Mouse (Mus musculus) liver, embryonic 12.5 days (tissue): ENCODE results near the gene Scn11a. TPM values are rescaled to one million over a fixed set of nuclear protein-coding genes. Genes with fewer than 3 reads are reported as not detected.
A peak's percentile ranks its signal among the peaks of the same experiment; 100 is the strongest.

Source experiments
- ATAC-seq: fragments of 200-750 bp; cut with Nextera tagmentation; 2 replicates; pipeline ENCODE4 v1.8.0; 2017; ENCODE audit warnings: moderate number of reproducible peaks, mild to moderate bottlenecking, moderate library complexity
- H3K27ac ChIP-seq: fragments of 300-500 bp; sonication (generic); 2 replicates; pipeline ENCODE4 v1.5.1; 2016; ENCODE audit warnings: mild to moderate bottlenecking
- H3K27me3 ChIP-seq: fragments of 300-500 bp; sonication (generic); replicated peaks from 2 replicates; pipeline ENCODE4 v1.6.1; 2016; ENCODE audit warnings: mild to moderate bottlenecking, moderate library complexity
- H3K36me3 ChIP-seq: fragments of 300-500 bp; sonication (generic); 2 replicates; pipeline ENCODE4 v1.6.1; 2016; ENCODE audit warnings: mild to moderate bottlenecking, moderate library complexity
- H3K4me1 ChIP-seq: fragments of 300-500 bp; sonication (generic); 2 replicates; pipeline ENCODE4 v1.6.1; 2016
- H3K4me2 ChIP-seq: fragments of 300-500 bp; sonication (generic); 2 replicates; pipeline ENCODE4 v1.6.1; 2016; ENCODE audit warnings: mild to moderate bottlenecking, moderate library complexity
- H3K4me3 ChIP-seq: fragments of 300-500 bp; sonication (generic); 2 replicates; pipeline ENCODE4 v1.5.1; 2016; ENCODE audit warnings: mild to moderate bottlenecking, moderate library complexity
- H3K9ac ChIP-seq: fragments of 300-500 bp; sonication (generic); 2 replicates; pipeline ENCODE4 v1.6.1; 2016; ENCODE audit warnings: mild to moderate bottlenecking, moderate library complexity
- H3K9me3 ChIP-seq: fragments of 300-500 bp; sonication (generic); replicated peaks from 2 replicates; pipeline ENCODE4 v1.6.1; 2016; ENCODE audit warnings: mild to moderate bottlenecking, moderate library complexity
- WGBS: fragments of 180-500 bp; shearing (Covaris S2); methylation state at CpG from one replicate; pipeline ENCODE4 v1.1.7; 2016; ENCODE audit not compliant: insufficient replicate concordance; 5-methylcytosine and 5-hydroxymethylcytosine counted together
- polyA plus RNA-seq: library from polyadenylated mRNA; unstranded; fragments of >200 nt; fragmentation: Nextera tagmentation; extraction: Ambion mirVana; gene quantifications from 2 replicates; pipeline ENCODE4 v1.2.1, GENCODE M21; 2016

Gene Scn11a
- polyA plus RNA-seq, 1 experiment from 2014 or later: 0.04 TPM

- Histone ChIP-seq H3K4me3 (no peak overlapping the region), H3K4me1 (no peaks in the 10 kb centered on the region), H3K27ac (no peak overlapping the region), H3K36me3 (no peaks in the 10 kb centered on the region), H3K9me3 (no peaks in the 10 kb centered on the region), H3K9ac (no peak overlapping the region), H3K4me2 (no peak overlapping the region), H3K27me3 (no peaks in the 10 kb centered on the region)
- ATAC-seq: no peak
- WGBS: 60% methylated on average over 9 of the region's 9 CpGs
These were observed 10.4 kb upstream of the Scn11a start for GRCm38 (mm10) chr9:119835581-119836125.

- Histone ChIP-seq H3K4me1 (no peaks in the 10 kb centered on the region), H3K36me3 (no peaks in the 10 kb centered on the region), H3K27ac (no peak overlapping the region), H3K27me3 (no peaks in the 10 kb centered on the region), H3K9me3 (no peaks in the 10 kb centered on the region), H3K9ac (no peak overlapping the region), H3K4me2 (no peak overlapping the region), H3K4me3 (no peak overlapping the region)
- 66% methylated on average over 2 of the region's 2 CpGs for WGBS
- ATAC-seq: no peak
These were observed 5.7 kb upstream of the Scn11a start for GRCm38 (mm10) chr9:119831001-119831400.

- Histone ChIP-seq H3K4me2 (no peak overlapping the region), H3K9me3 (no peaks in the 10 kb centered on the region), H3K4me1 (no peaks in the 10 kb centered on the region), H3K27me3 (no peaks in the 10 kb centered on the region; the same call in 1 of the 2 replicates), H3K4me3 (no peak overlapping the region), H3K27ac (no peak overlapping the region), H3K9ac (no peak overlapping the region), H3K36me3 (no peaks in the 10 kb centered on the region)
- no peak for ATAC-seq
- 21% methylated on average over 9 of the region's 9 CpGs for WGBS
These were observed 1.5 kb downstream of the Scn11a start for GRCm38 (mm10) chr9:119823722-119824121.

- 0 out of 2 replicates have a peak, but pooled peaks cover 1% of the 10 kb centered on the region for H3K27me3 ChIP-seq
- no peak overlapping the region for H3K4me2 ChIP-seq
- peaks cover 5% of the 10 kb centered on the region for H3K9me3 ChIP-seq
- no peak for ATAC-seq
- no peak overlapping the region for H3K9ac ChIP-seq
- 87% methylated on average over 5 of the region's 5 CpGs for WGBS
- H3K4me3 ChIP-seq: no peak overlapping the region
- H3K4me1 ChIP-seq: no peaks in the 10 kb centered on the region
- no peak overlapping the region for H3K27ac ChIP-seq
- H3K36me3 ChIP-seq: no peaks in the 10 kb centered on the region
These were observed 11.6 kb downstream of the Scn11a start for GRCm38 (mm10) chr9:119813631-119814030.

GRCm38 (mm10) chr9:119806491-119806890 lies 18.8 kb downstream of the Scn11a start:
- no peaks in the 10 kb centered on the region for H3K9me3 ChIP-seq
- no peak overlapping the region for H3K27ac ChIP-seq
- 58% methylated on average over 2 of the region's 2 CpGs for WGBS
- no peak overlapping the region for H3K4me3 ChIP-seq
- H3K4me1 ChIP-seq: peaks cover 13% of the 10 kb centered on the region; the same call in 1 of the 2 replicates
- H3K9ac ChIP-seq: no peak overlapping the region
- ATAC-seq: no peak
- H3K4me2 ChIP-seq: no peak overlapping the region
- no peaks in the 10 kb centered on the region for H3K36me3 ChIP-seq
- H3K27me3 ChIP-seq: 0 out of 2 replicates have a peak, but pooled peaks cover 2% of the 10 kb centered on the region

GRCm38 (mm10) chr9:119804501-119804847 lies 20.8 kb downstream of the Scn11a start:
- no peak overlapping the region for H3K4me3 ChIP-seq
- H3K4me2 ChIP-seq: no peak overlapping the region
- H3K9ac ChIP-seq: no peak overlapping the region
- peaks cover 13% of the 10 kb centered on the region; the same call in 1 of the 2 replicates for H3K4me1 ChIP-seq
- 0 out of 2 replicates have a peak, but pooled peaks cover 2% of the 10 kb centered on the region for H3K27me3 ChIP-seq
- H3K27ac ChIP-seq: no peak overlapping the region
- no peaks in the 10 kb centered on the region for H3K9me3 ChIP-seq
- ATAC-seq: no peak
- WGBS: 40% methylated on average over 11 of the region's 11 CpGs
- H3K36me3 ChIP-seq: no peaks in the 10 kb centered on the region

- 0 out of 2 replicates have a peak, but pooled peaks cover 2% of the 10 kb centered on the region for H3K27me3 ChIP-seq
- ATAC-seq: no peak
- no peak overlapping the region for H3K27ac ChIP-seq
- no peaks in the 10 kb centered on the region for H3K36me3 ChIP-seq
- 52% methylated on average over 15 of the region's 15 CpGs for WGBS
- no peak overlapping the region for H3K4me3 ChIP-seq
- H3K9me3 ChIP-seq: no peaks in the 10 kb centered on the region
- H3K4me1 ChIP-seq: peaks cover 13% of the 10 kb centered on the region; the same call in 1 of the 2 replicates
- no peak overlapping the region for H3K9ac ChIP-seq
- H3K4me2 ChIP-seq: no peak overlapping the region
These were observed 21.3 kb downstream of the Scn11a start for GRCm38 (mm10) chr9:119803845-119804500.

- H3K9ac ChIP-seq: no peak overlapping the region
- no peaks in the 10 kb centered on the region for H3K9me3 ChIP-seq
- no peaks in the 10 kb centered on the region for H3K36me3 ChIP-seq
- ATAC-seq: no peak
- no peak overlapping the region for H3K4me2 ChIP-seq
- H3K27ac ChIP-seq: no peak overlapping the region
- 64% methylated on average over 16 of the region's 16 CpGs for WGBS
- no peaks in the 10 kb centered on the region for H3K27me3 ChIP-seq
- no peak overlapping the region for H3K4me3 ChIP-seq
- peaks cover 13% of the 10 kb centered on the region; the same call in 1 of the 2 replicates for H3K4me1 ChIP-seq
These were observed 22.0 kb downstream of the Scn11a start for GRCm38 (mm10) chr9:119803169-119803827.

- Histone ChIP-seq H3K4me2 (no peak overlapping the region), H3K4me1 (peaks cover 13% of the 10 kb centered on the region; the same call in 1 of the 2 replicates), H3K27ac (no peak overlapping the region), H3K27me3 (no peaks in the 10 kb centered on the region), H3K9ac (no peak overlapping the region), H3K36me3 (no peaks in the 10 kb centered on the region), H3K9me3 (no peaks in the 10 kb centered on the region), H3K4me3 (no peak overlapping the region)
- ATAC-seq: no peak
- WGBS: 24% methylated on average over 6 of the region's 6 CpGs
These were observed 23.8 kb downstream of the Scn11a start for GRCm38 (mm10) chr9:119801460-119801859.

GRCm38 (mm10) chr9:119796791-119797190 lies 28.5 kb downstream of the Scn11a start:
- no peak overlapping the region for H3K9ac ChIP-seq
- no peaks in the 10 kb centered on the region for H3K27me3 ChIP-seq
- H3K4me2 ChIP-seq: no peak overlapping the region
- H3K4me1 ChIP-seq: peaks cover 6% of the 10 kb centered on the region; the same call in 1 of the 2 replicates
- no peak overlapping the region for H3K27ac ChIP-seq
- no peak for ATAC-seq
- H3K4me3 ChIP-seq: no peak overlapping the region
- WGBS: 70% methylated on average over 4 of the region's 4 CpGs
- H3K9me3 ChIP-seq: no peaks in the 10 kb centered on the region
- H3K36me3 ChIP-seq: no peaks in the 10 kb centered on the region

GRCm38 (mm10) chr9:119795254-119795912 lies 29.9 kb downstream of the Scn11a start:
- no peak overlapping the region for H3K4me2 ChIP-seq
- WGBS: 37% methylated on average over 15 of the region's 15 CpGs
- H3K4me3 ChIP-seq: no peak overlapping the region
- no peaks in the 10 kb centered on the region for H3K36me3 ChIP-seq
- H3K27ac ChIP-seq: no peak overlapping the region
- H3K27me3 ChIP-seq: no peaks in the 10 kb centered on the region
- H3K9ac ChIP-seq: no peak overlapping the region
- 0 out of 2 replicates have a peak, but pooled peaks have one; percentile 18 for ATAC-seq
- H3K4me1 ChIP-seq: peaks cover 6% of the 10 kb centered on the region; the same call in 1 of the 2 replicates
- H3K9me3 ChIP-seq: no peaks in the 10 kb centered on the region

GRCm38 (mm10) chr9:119794470-119794869 lies 30.8 kb downstream of the Scn11a start:
- ATAC-seq: no peak
- Histone ChIP-seq H3K36me3 (no peaks in the 10 kb centered on the region), H3K27ac (no peak overlapping the region), H3K4me3 (no peak overlapping the region), H3K4me1 (peaks cover 6% of the 10 kb centered on the region; the same call in 1 of the 2 replicates), H3K9ac (no peak overlapping the region), H3K27me3 (no peaks in the 10 kb centered on the region), H3K4me2 (no peak overlapping the region), H3K9me3 (no peaks in the 10 kb centered on the region)
- WGBS: 44% methylated on average over 4 of the region's 4 CpGs
